Mouse (Mus musculus) kidney, postnatal 10 days (tissue): ENCODE measurements around the gene Aldh6a1.
A peak's percentile ranks its signal among the peaks of the same experiment; 100 is the strongest.

Experiments
- DNase-seq: peaks from one replicate; pipeline ENCODE4 v3.0.0; 2021; ENCODE audit warnings: mixed read lengths

Gene Aldh6a1

GRCm38 (mm10) chr12:84450718-84451646, at the start of gene Aldh6a1, which contains the start of gene Lin52:
Gene Aldh6a1 (minus strand): TSS chr12:84451004.
Gene Lin52 (plus strand): TSS chr12:84451422.
- DNase-seq: peak; percentile 98

GRCm38 (mm10) chr12:84496795-84497194, 46.0 kb upstream of the Aldh6a1 start:
- no peak for DNase-seq

GRCm38 (mm10) chr12:84487324-84488056, 36.7 kb upstream of the Aldh6a1 start:
- peak; percentile 65 for DNase-seq

GRCm38 (mm10) chr12:84482778-84483585, 32.2 kb upstream of the Aldh6a1 start:
- no peak for DNase-seq

DNA sequence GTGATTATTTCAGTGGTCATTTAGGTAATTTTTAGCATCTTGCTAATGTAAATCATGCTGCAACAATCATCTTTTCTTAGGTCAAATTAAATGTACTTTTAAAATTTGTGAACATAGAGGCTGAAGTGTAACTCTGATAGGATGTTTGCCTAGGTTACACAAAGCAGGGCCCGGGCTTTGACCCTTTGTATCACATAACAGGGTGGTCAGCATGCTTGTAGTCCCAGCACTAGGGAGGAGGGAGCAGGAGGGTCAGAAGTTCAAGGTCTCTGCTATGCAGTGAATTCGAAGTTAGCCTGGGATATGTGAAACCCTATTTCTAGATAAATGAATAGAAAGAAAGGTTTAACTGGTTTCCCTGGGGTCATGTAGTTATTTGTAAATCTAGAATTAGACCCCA, 30.4 kb upstream of the Aldh6a1 start:
- DNase-seq: no peak

DNA sequence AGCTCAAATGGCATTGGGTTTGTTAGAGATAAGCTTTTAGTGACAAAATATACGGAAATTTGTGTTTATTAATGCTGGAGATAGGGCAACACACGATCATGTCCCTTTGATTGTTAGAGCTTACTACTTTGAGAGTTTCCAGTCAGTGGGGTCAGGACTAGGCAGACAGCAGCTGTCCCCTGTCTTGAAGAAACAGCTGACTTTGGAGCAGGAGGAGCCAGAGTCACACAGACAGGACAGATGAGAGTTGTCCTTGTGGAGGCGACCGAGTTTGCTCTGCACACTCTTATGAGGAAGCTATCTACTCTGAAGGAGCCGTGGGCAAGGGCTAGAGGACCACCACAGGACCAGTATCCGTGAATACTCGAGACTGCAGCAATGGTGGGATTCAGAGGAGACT, 28.1 kb upstream of the Aldh6a1 start:
- peak; percentile 38 for DNase-seq

GRCm38 (mm10) chr12:84468701-84469100, 17.9 kb upstream of the Aldh6a1 start:
- no peak for DNase-seq

DNA sequence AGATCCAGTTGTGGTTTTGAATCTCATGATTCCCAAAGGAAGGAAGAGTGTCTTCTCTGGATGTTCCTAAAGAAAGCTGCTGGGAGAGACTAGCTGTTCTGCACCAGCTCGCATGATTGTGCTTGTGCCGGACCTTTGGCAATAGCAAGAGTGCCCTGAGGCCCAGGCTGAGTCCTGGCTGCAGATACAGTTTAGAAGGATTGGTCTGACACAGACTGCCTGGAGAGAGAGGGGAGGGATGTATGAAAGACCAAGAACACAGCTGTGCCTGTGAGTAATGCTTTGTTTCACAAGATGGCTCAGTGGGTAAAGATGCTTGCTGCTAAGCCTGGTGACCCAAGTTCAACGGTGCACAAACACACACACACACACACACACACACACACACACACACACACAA, 12.1 kb upstream of the Aldh6a1 start:
- DNase-seq: no peak

DNA sequence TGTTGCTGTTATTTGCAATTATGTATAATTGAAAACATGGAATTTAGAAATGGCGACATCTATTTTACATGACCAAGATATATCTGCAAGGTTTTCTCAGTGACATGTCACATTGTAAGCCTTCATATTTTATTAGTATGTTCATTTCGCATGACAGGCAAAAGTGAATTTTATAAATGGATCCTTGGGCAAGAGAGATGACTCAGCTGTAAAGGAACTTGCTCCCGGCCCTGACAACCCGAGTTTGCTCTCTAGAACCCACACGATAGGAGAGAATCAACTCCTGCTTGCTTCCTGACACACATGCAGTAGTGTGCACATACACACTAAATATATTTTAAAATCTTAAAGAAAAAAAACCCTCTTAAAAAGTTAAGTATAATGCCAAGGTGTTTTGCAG, 10.6 kb upstream of the Aldh6a1 start:
- no peak for DNase-seq

DNA sequence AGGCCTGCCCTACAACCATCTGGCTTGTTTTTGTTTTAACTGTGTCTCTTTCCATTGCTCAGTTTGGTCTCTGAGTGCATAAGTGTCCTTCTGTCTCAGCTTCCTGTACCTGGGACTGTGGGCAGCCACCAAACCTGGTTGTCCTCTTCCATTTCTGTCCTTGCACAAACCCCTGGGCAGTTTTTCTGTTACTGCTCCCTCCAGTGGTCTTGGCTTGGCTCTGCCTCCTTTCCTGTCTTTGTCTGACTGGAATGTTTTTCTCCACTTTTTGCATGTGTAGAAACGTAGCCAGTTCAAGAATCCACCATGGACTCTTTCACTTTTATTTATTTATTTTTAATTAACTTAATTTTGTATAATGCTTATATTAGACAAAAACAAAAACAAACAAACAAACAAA, 9.0 kb upstream of the Aldh6a1 start:
- DNase-seq: peak; percentile 16

- DNase-seq: no peak
These were observed 6.1 kb upstream of the Aldh6a1 start for GRCm38 (mm10) chr12:84456911-84457310.

- DNase-seq: peak; percentile 17
These were observed 997 bp upstream of the Aldh6a1 start for GRCm38 (mm10) chr12:84451801-84452200.

- peak; percentile 61 for DNase-seq
These were observed 470 bp downstream of the Aldh6a1 start for GRCm38 (mm10) chr12:84450351-84450717.

DNA sequence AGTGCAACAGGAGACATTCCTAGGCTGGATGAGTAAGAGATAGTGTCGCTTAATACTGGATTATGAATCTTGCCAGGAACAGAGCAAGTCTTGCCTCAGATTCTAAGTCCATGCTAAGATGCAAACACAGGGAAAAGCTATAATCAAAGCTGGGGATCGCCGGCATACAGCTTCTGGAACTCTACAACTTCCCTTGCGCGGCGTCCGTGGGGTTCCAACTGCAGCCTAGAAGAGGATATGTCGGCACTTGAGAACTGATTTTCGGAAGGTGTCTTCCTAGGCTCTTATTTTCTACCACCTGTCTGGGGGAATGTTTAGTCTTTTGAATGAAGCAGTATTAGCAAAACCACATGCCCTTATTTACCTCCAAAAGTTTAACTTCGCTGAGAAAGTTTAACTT, 917 bp downstream of the Aldh6a1 start:
- peak; percentile 18 for DNase-seq

DNA sequence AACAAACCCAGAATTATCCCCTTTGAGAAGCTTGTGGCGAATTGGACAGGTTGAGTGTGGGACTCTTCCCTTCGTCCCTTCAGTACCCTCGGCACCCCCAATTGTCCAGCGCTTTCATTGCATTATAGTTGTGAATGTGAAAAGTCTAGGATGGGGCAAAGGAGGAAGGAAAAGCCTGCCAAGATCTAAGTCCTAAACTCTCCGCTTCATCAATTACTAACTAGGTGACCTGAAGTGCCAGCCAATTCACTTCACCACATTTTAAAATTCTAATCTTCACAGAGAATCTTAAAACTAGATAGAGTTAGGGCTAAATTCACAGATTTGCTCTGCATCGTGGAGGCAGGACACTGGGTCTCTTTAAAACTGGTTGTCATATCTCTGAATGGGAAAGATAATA, 2.6 kb downstream of the Aldh6a1 start:
- no peak for DNase-seq

GRCm38 (mm10) chr12:84447386-84447785, 3.4 kb downstream of the Aldh6a1 start:
- no peak for DNase-seq

DNA sequence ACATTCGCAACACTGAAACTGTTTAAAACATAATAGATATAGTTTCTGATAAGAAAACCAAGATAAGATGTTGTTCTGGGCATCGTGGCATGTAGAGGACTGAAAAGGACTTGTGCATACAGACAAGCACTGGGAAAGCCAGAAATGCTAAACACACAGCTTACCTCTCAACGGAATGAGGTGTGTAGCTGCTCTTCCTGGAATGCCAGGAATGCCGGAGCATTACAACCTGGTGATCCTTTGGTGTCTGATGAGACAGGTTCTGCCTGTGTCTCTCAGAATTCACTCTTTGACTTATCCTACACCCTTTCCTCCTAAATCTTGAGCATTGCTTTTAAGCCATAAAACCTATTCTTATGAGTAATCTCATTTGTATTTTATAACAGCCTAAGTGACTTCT, 8.3 kb downstream of the Aldh6a1 start:
- no peak for DNase-seq

DNA sequence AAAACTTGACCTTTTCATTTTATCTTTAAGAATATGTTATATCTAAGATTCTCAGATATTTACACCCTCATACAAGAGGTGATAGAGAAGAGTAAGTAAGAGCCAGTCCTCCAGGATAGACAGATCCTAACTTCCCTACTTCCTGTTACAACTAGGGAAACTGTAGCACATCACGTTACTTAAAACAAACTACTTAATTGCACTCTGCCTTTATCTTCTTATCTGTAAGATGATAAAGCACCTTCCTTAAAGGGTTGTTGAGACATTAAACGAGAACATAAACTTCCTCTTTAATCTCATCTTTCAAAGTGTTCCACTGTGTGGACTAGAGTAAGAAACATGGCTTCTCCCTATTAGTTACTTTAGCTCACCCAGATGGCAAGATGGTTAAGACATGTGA, 12.1 kb downstream of the Aldh6a1 start:
- no peak for DNase-seq

DNA sequence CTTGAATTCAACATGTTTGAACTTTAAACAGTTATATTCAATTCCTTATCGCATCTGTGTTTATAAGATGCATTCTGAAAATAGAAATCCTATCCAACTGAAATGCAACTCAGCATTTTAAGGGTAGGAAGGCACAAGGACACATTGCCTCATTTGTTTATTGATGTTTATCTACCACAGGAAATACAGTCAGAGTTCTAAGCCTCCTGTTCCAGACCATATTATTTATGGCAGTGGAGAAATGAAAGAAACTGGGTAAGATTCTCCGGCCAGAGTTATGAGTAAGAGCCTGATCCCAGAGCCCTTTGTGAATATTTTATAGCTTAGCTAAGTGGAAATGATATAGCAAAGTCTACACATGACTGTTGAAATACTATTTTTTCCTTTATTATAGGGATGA, 21.0 kb downstream of the Aldh6a1 start:
- DNase-seq: no peak

- DNase-seq: no peak
These were observed 26.8 kb downstream of the Aldh6a1 start for GRCm38 (mm10) chr12:84423990-84424389.

GRCm38 (mm10) chr12:84417605-84417922, 33.2 kb downstream of the Aldh6a1 start:
- DNase-seq: no peak

GRCm38 (mm10) chr12:84416834-84417604, 33.8 kb downstream of the Aldh6a1 start, which contains the start of gene Rnf113a2:
Gene Rnf113a2 (plus strand): TSS chr12:84417196.
- DNase-seq: peak; percentile 93
